Mouse (Mus musculus) heart, postnatal 0 days (tissue): ENCODE data around the gene Slco4a1.

Experiments
- CTCF ChIP-seq: IDR thresholded peaks from 2 replicates; pipeline ENCODE4 v1.5.1; 2016; ENCODE audit warnings: antibody characterized with exemption, control low read depth, low read depth
- EP300 ChIP-seq: IDR thresholded peaks from 2 replicates; pipeline ENCODE4 v1.6.1; 2016; ENCODE audit warnings: antibody characterized with exemption, low read depth

DNA sequence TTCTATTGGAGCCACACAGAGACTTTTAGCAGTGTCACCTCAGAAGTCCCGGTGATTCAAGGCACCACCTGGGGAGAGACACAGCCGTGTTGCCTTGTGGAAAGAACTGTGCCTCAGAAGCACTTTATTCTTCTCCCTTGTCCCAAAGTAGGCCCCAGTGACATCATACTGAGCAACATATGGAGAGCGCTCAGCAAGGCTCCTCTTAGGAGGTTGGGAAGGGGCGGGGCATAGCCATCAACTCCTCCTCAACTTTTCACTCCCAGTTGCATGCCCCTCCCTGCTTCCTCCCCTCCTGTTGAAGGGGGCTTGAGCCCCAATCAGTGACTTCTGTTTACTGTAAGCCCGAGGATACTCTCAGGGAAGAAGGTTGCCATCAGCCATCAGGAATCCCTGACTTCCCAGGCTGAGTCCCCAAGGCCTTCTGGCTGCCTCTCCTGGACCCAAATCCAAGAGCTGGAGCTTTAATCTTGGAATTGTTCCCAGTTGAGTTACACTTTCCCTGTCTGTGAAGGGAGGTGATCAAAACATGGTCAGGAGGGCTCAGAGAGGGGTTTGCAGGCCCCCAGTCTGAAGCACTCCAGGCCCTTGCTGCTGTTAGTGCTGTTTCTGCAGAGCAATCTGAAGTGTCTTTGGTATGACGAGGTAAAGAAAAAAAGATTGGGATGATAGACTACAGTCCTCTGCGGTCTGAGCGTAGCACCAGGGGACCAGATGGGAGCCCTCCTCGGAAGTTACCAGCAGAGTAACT, 45.3 kb downstream of the Slco4a1 start:
- TF ChIP-seq CTCF (no peak), EP300 (no peak)
